Mouse (Mus musculus) right cerebral cortex, postnatal 25 days (tissue): ENCODE results near the gene 4933406M09Rik.

Experiments
- DNase-seq: peaks from one replicate; pipeline ENCODE4 v3.0.0; 2022

The 4933406M09Rik gene

GRCm38 (mm10) chr1:134381795-134382625 lies 3.7 kb upstream of the 4933406M09Rik start:
- peak; percentile 10 for DNase-seq

- DNase-seq: no peak
These were observed 1.2 kb upstream of the 4933406M09Rik start for GRCm38 (mm10) chr1:134384581-134384980.

DNA sequence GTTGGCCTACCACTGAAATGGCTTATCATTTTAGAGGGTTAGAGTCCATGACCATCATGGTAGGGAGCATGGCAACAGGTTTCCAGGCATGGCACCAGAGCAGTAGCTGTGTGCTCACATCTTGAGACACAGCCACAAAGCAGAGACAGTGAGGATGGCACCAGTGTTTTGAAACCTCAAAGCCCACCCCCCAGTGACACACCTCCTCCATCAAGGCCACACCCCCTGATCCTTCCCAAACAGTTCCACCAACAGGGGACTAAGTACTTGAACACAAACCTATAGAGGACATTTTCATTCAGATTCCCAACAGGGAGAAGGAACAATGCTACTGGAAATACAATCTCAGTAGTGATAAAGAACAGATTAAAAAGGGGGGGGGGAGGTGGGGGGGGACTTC lies 564 bp upstream of the 4933406M09Rik start:
- DNase-seq: no peak

DNA sequence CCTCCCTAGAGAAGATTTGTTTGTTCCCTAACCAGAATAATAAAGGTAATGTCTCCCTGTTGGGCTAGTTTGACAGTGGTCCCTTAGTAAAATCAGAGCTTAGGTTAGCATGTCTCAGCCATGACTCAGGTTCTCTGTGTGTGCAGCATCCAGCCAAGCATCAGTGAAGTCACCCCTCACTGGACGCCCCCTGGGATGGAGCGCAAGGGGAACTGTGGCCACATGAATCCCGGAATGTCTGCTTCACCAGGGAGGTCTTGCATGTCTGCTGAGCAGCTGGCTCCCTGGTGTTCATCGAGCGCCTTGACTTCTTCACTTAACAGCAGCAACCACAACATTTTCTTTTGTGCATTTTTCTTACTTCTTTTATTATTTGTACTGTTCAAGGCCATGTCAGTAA lies 8.1 kb downstream of the 4933406M09Rik start:
- no peak for DNase-seq

- no peak for DNase-seq
These were observed 12.5 kb downstream of the 4933406M09Rik start for GRCm38 (mm10) chr1:134398210-134398609.

GRCm38 (mm10) chr1:134399735-134400134 lies 14.0 kb downstream of the 4933406M09Rik start:
- no peak for DNase-seq

GRCm38 (mm10) chr1:134405509-134406413 lies 20.0 kb downstream of the 4933406M09Rik start, which contains the start of gene Cyb5r1:
Gene Cyb5r1 (plus strand): TSS chr1:134405559.
- DNase-seq: peak; percentile 58

DNA sequence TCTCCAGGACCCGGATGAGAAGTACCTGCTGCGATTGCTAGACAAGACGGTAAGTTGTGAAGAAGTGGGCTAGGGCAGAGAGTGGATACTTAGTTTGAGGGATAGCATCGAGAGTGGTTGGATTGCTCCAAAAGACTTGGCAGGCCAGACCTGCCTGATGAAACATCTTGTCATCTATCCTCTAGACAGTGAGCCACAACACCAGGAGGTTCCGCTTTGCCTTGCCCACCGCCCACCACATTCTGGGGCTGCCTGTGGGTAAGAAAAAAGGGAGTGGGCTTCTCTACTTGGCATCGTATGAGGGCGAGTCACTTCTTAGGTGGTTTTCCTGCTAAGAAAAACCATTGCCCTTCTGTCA lies 20.7 kb downstream of the 4933406M09Rik start:
- no peak for DNase-seq

DNA sequence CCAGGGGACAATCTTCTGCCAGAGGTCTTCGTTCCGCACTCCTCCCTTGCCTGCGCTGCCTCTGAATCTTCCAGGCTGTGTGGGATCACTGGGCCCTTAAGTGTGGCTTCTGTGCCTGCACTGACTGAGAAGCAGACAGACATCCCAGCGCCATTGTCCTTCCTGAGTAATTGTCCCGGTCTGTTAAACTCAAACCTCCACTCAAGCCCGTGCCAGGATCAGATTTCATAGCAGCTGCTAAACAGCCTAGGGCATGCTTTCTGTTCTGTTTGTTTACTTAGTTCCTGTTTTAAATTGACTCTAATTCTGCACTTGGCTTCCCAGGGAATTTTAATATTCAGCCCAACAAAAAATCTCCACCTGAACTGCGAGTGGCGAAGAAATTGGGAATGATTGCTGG lies 22.3 kb downstream of the 4933406M09Rik start:
- DNase-seq: no peak

DNA sequence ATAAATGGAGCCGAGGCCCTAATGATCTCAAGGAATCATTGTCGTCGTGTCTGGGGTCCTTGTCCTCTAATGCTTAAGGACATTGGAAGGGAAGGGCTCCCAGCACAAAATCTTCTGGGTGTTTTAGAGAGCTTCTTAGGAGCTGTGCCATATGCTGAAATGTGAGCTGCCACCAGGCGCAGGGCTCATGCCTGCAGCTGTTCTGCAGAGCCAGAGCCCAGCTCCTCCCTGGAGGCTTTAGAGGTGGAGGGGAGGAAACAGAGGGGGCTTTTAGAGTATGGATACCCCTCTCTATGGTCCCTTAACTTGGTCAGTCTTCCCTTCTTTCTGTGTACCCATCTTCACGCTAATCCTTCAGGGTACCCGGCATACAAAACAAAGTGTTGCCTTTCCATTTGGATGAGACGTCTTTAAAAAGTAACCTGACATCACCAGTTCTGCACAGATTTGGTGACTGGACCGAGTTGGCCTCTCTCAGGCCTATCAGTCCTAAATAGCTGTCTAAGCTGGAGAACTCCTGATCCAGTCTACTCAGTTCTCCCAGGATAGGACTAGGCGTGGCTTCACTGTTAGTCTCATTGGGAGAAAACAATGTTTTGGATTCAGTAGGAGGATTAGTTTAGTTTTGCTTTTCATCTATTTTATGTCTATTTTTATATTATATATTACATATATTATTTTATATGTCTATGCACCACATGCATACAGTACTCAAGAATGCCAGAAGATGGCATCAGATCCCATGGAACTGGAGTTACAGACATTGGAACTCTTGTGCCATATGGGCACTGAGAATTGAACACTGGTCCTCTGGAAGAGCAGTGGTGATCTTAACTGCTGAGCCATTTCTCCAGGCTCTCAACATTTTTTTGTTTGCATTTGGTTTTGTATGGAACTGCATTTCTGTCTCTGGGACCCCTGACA lies 26.2 kb downstream of the 4933406M09Rik start:
- no peak for DNase-seq

DNA sequence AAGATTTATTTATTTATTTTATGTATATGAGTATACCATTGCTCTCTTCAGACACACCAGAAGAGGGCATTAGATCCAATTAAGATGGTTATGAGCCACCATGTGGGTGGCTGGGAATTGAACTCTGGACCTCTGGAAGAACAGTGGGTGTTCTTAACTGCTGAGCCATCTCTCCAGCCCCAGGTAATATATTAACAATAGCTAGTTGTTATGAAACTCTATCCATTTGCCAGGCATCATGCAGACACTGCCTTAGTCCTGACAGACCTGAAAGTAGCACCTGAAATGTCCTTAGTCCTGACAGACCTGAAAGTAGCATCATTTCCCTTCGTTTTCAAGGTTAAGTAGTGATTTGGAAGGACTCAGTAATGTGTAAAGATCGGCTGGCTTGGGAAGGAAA lies 28.3 kb downstream of the 4933406M09Rik start:
- no peak for DNase-seq

- no peak for DNase-seq
These were observed 28.9 kb downstream of the 4933406M09Rik start for GRCm38 (mm10) chr1:134414501-134415167.

DNA sequence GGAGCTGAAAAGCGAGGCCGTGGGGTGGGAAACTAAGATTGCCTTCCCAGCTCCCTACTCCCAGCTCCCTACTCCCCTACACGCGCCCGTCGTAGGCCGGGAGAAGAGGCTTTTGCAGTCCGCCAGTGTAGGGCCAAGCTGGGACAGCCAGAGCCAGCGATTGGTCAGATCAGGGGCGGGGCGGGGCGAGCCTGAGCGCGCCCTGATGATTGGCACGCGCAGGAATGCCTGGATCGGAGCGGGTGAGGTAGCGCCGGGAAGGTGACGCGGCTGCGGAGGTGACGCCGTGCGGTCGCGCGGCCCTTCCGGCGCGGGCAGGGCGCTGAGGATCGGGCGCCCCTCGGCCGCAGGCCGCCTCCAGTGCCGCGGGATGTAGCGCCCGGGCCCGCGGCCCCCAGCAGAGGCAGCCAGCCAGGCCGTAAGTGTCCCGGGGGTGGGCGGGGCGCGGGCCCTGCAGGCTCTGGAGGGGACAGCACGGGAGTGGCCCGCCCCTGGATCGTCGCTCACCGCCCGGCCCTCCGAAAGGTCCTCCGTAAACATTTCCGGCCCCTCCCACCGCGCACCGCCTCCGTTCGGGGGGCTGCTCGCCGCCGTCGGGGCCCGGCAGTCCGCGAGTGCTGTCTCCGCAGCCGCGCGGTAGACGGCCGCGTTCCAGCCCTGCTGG lies 29.6 kb downstream of the 4933406M09Rik start, which contains the start of gene Adipor1:
TSS of gene Adipor1 (plus strand) at position 211 of the 664 bp plus-strand sequence.
- DNase-seq: peak; percentile 97

GRCm38 (mm10) chr1:134418414-134418975 lies 32.8 kb downstream of the 4933406M09Rik start:
- no peak for DNase-seq

GRCm38 (mm10) chr1:134419176-134419575 lies 33.4 kb downstream of the 4933406M09Rik start:
- no peak for DNase-seq

DNA sequence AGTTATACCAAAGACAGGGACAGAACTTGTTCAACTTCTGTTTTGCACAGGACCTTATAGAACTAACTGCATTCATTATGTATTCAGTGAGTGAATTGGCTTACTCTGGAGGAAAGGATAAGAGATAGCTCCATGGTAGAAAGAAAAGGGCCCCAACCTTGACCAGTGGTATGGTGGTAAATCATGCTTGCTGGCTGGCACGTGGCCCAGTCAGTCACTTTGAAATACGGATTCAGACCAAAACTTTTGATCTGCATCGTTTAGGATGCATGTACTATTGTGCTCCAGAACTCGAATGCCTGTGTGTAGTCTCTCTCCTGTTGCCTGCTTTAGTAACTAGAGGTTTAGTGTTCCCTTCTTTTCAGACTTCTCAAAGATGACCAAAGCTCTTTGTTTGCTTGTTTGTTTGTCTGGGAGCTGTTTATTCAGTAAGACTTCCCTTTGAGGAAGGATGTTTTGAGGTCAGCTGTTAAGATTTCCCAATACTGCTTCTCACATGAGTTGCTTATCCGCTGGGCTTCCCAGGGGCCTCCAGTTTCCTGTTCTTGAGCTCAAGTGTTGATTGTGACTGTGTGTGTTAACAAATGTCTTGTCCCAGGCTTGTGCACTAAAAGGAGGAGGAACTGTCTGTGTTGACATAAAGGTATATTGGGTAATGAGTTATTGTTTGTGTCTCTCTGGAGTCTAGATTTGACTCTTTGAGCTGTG lies 34.2 kb downstream of the 4933406M09Rik start:
- no peak for DNase-seq

GRCm38 (mm10) chr1:134423911-134424310 lies 38.2 kb downstream of the 4933406M09Rik start:
- DNase-seq: no peak

DNA sequence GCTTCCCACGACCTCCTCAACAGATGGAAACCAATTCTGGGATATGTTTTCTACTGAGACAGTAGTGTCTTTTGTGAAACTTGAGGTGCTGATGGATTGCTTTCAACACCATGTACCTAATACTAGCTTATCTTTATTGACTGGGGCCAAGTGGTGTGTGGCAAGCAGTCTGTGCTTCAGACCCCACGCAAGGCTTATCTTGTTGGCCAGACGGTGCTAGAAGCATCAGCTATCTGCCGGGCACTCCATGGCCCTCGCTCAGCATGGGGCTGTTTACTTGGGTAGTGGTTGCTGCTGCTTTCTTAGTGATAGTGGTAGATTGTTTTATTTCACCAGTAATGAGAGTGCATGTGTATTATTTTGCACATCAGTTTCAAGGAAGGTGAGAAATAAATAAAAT lies 40.5 kb downstream of the 4933406M09Rik start:
- no peak for DNase-seq

GRCm38 (mm10) chr1:134433002-134433401 lies 47.3 kb downstream of the 4933406M09Rik start:
- DNase-seq: no peak

DNA sequence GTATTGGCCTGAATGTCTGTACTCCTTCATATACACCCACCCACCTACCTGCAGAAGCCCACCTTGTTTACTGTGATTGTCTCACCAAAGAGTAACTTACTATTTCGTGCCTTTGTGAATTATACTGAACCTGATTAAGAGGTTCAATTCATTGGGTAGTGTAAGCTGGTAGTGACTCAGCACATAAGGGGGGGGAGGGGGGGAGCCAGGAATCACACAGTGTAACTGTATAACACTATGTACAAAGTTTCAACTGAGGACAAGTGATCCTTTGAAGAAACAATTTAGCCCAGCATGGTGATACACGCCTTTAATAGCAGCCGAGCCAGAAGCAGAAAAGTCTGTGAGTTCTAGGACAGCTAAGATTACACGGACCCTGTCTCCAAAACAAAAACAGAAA lies 47.7 kb downstream of the 4933406M09Rik start:
- no peak for DNase-seq
